In genomic region chr13:35241443-35241842, GRCm38 (mm10) we compare ENCODE assay signal across 14 mouse cellular contexts.
DNase-seq lines count a peak whose midpoint lies in the region; ATAC-seq lines count a peak whose summit lies in the region.
"Had no signal": no experiment of that assay in that cellular context is flagged by ENCODE, and none has a peak within 500 bp of the region (broad histone marks: within the 10 kb centered on the region; RNA-seq: fewer than 3 reads in every experiment).

No protein-coding gene starts in this region.

- H3K27me3 ChIP-seq in heart, embryonic 12.5 days (replicated peaks), result no peaks in the 10 kb centered on the region
- H3K27me3 ChIP-seq: limb, embryonic 13.5 days had no signal

- no peak overlapping the region for H3K9ac ChIP-seq in heart, embryonic 12.5 days
- H3K9ac ChIP-seq: limb, embryonic 13.5 days had no signal

- no peaks in the 10 kb centered on the region for H3K4me1 ChIP-seq in heart, embryonic 12.5 days (replicated peaks)
- H3K4me1 ChIP-seq: forebrain, embryonic 10.5 days; limb, embryonic 13.5 days had no signal

- H3K36me3 ChIP-seq in heart, embryonic 12.5 days, result no peaks in the 10 kb centered on the region
- H3K36me3 ChIP-seq: forebrain, embryonic 10.5 days; limb, embryonic 13.5 days had no signal

- H3K4me3 ChIP-seq in heart, embryonic 12.5 days, result no peak overlapping the region
- H3K4me3 ChIP-seq: forebrain, embryonic 10.5 days; limb, embryonic 13.5 days had no signal

- H3K9me3 ChIP-seq in heart, embryonic 12.5 days (replicated peaks), result 0 out of 2 replicates have a peak, but pooled peaks cover 4% of the 10 kb centered on the region
- H3K9me3 ChIP-seq: forebrain, embryonic 10.5 days; limb, embryonic 13.5 days had no signal

- no peak overlapping the region for H3K4me2 ChIP-seq in heart, embryonic 12.5 days
- H3K4me2 ChIP-seq: limb, embryonic 13.5 days had no signal

- H3K27ac ChIP-seq in heart, embryonic 12.5 days (ENCODE audit: poor library complexity, severe bottlenecking), result no peak overlapping the region
- H3K27ac ChIP-seq: forebrain, embryonic 10.5 days; limb, embryonic 13.5 days had no signal

- WGBS in heart, embryonic 12.5 days, result 63% methylated on average over 2 of the region's 2 CpGs

- no peak for ATAC-seq in heart, embryonic 12.5 days (ENCODE audit: insufficient number of reproducible peaks, low FRiP score)

- peak; percentile 85 for DNase-seq in right cerebral cortex, adult 18-20 months
- DNase-seq in right cerebral cortex, postnatal 4 days, result no peak
- DNase-seq in frontal cortex, postnatal 25 days (ENCODE audit: low spot score in 2 of 2), result peak; percentile 7 to 37
- peak; percentile 36 to 80 for DNase-seq in left cerebral cortex, adult 9 months (ENCODE audit: low spot score in 2 of 2)
- no peak for DNase-seq in kidney, adult 18-20 months
- DNase-seq in kidney, postnatal 10 days, result no peak
- no peak for DNase-seq in adrenal gland, adult 18-20 months (ENCODE audit: low spot score in 2 of 2)
- DNase-seq: gastrocnemius, postnatal 25 days; kidney, adult 8-10 months; lung, adult 2 months; thymus, postnatal 36 days had no signal

Comparison
In these comparisons a context has a peak if more than half of its experiments do, and no peak if none do; other contexts are left out.
1. DNase-seq: peak in right cerebral cortex, adult 18-20 months (single experiment), frontal cortex, postnatal 25 days (2 of 2) and left cerebral cortex, adult 9 months (2 of 2); none in right cerebral cortex, postnatal 4 days (single experiment), kidney, adult 18-20 months (single experiment), kidney, postnatal 10 days (single experiment) and adrenal gland, adult 18-20 months (0 of 2).